ENCODE assay signal across 8 mouse cellular contexts in the genomic region with DNA sequence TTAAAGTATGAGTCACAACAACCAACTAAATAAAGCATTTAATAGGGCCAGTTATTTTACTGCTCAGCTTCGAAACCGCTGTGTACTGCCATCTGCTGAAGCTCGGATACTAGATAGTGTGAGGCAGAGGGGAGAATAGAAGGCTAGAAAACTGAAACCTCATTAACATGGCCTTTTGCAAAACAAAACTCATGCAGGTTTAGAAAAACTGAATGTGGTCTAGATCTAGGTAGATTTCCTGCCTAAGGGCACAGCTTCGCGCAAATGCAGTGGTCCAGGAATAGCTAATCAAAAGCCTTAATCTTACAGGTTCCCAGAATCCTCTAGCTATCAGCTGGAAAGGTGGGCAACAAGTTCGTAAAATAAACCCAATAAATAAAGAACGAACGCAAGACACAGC. TPM values are rescaled to one million over a fixed set of nuclear protein-coding genes. Genes with fewer than 3 reads are reported as not detected.
DNase-seq lines count a peak whose midpoint lies in the region; ATAC-seq lines count a peak whose summit lies in the region.

No protein-coding gene starts in this region.

- WGBS in forebrain, embryonic 11.5 days = 27% methylated on average over 8 of the region's 8 CpGs
- 17% methylated on average over 8 of the region's 8 CpGs for WGBS in liver, embryonic 13.5 days (ENCODE audit: insufficient replicate concordance)

- H3K36me3 ChIP-seq in forebrain, embryonic 11.5 days (ENCODE audit: control insufficient read depth, insufficient read depth, low read length) = no peaks in the 10 kb centered on the region
- H3K36me3 ChIP-seq in liver, embryonic 13.5 days = peaks cover 18% of the 10 kb centered on the region; the same call in 1 of the 2 replicates

- peak overlapping the region; percentile 97 for H3K27ac ChIP-seq in forebrain, embryonic 11.5 days (ENCODE audit: low read depth, low read length)
- peak overlapping the region; percentile 93 for H3K27ac ChIP-seq in liver, embryonic 13.5 days

- no peaks in the 10 kb centered on the region; the same call in 1 of the 2 replicates for H3K4me1 ChIP-seq in forebrain, embryonic 11.5 days (replicated peaks; ENCODE audit: control insufficient read depth, insufficient read depth, low read length)
- H3K4me1 ChIP-seq in liver, embryonic 13.5 days (replicated peaks) = peaks cover 27% of the 10 kb centered on the region

- H3K9ac ChIP-seq in forebrain, embryonic 11.5 days (ENCODE audit: low read length) = peak overlapping the region; percentile 97
- peak overlapping the region; percentile 93 for H3K9ac ChIP-seq in liver, embryonic 13.5 days

- H3K4me3 ChIP-seq in forebrain, embryonic 11.5 days (ENCODE audit: low read depth, low read length) = peak overlapping the region; percentile 90
- H3K4me3 ChIP-seq in liver, embryonic 13.5 days (replicated peaks) = peak overlapping the region; percentile 93

- ATAC-seq in forebrain, embryonic 11.5 days (replicated peaks; ENCODE audit: low FRiP score) = no peak
- ATAC-seq in liver, embryonic 13.5 days (ENCODE audit: low read depth) = no peak

- no peaks in the 10 kb centered on the region for H3K27me3 ChIP-seq in forebrain, embryonic 11.5 days (ENCODE audit: control insufficient read depth, insufficient read depth, low read length)
- H3K27me3 ChIP-seq in liver, embryonic 13.5 days = no peaks in the 10 kb centered on the region

- DNase-seq in embryo, embryonic 10 days (ENCODE audit: low spot score) = peak; percentile 20
- DNase-seq in embryo, embryonic 9.5 days (ENCODE audit: extremely low spot score) = no peak
- peak; percentile 45 for DNase-seq in 3T3-L1 (ENCODE audit: low read depth, low spot score)
- DNase-seq in forebrain, embryonic 11.5 days (ENCODE audit: low spot score) = no peak
- DNase-seq in liver, embryonic 13.5 days = no peak
- no peak for DNase-seq in layer of hippocampus, adult 8-10 months (ENCODE audit: low spot score in 2 of 2)
- no peak for DNase-seq in right cerebral cortex, postnatal 25 days
- no peak for DNase-seq in cerebellum, adult 9-11 months

- peak overlapping the region; percentile 85 for H3K4me2 ChIP-seq in forebrain, embryonic 11.5 days (ENCODE audit: low read depth, low read length, severe bottlenecking)
- peak overlapping the region; percentile 87 for H3K4me2 ChIP-seq in liver, embryonic 13.5 days

- no peaks in the 10 kb centered on the region for H3K9me3 ChIP-seq in forebrain, embryonic 11.5 days (ENCODE audit: control insufficient read depth, low read length)
- no peaks in the 10 kb centered on the region for H3K9me3 ChIP-seq in liver, embryonic 13.5 days (replicated peaks)

RNA-seq across cellular contexts. Expression of gene Cnbd2, which starts 0.7 kb away (rescaled TPM):
- 3.6 and 4.5 TPM in 2 replicates for polyA plus RNA-seq in forebrain, embryonic 11.5 days (2014; fragmentation: Nextera tagmentation; extraction: Ambion mirVana)
- polyA plus RNA-seq in liver, embryonic 13.5 days (2015; fragmentation: Nextera tagmentation; extraction: Ambion mirVana) = 1.1 and 1.7 TPM in 2 replicates
- 1 to 10 TPM; 4.8 to 7.1 (median 6.8) TPM for total RNA-seq in layer of hippocampus, adult 8-10 months (2022)

RNA-seq across cellular contexts. Expression of gene Scand1, which starts 1.1 kb away (rescaled TPM):
- polyA plus RNA-seq in forebrain, embryonic 11.5 days (2014; fragmentation: Nextera tagmentation; extraction: Ambion mirVana) = 78.0 and 84.0 TPM in 2 replicates
- polyA plus RNA-seq in liver, embryonic 13.5 days (2015; fragmentation: Nextera tagmentation; extraction: Ambion mirVana) = 34.4 and 34.6 TPM in 2 replicates
- 10 to 100 TPM; 59.9 to 80.3 (median 72.3) TPM for total RNA-seq in layer of hippocampus, adult 8-10 months (2022)

Comparison
In these comparisons a context has a peak if more than half of its experiments do, and no peak if none do; other contexts are left out.
1. DNase-seq: peak in embryo, embryonic 10 days (single experiment) and 3T3-L1 (single experiment); none in embryo, embryonic 9.5 days (single experiment), forebrain, embryonic 11.5 days (single experiment), liver, embryonic 13.5 days (single experiment), layer of hippocampus, adult 8-10 months (0 of 2), right cerebral cortex, postnatal 25 days (single experiment) and cerebellum, adult 9-11 months (single experiment).